Mouse (Mus musculus): ENCODE results near the gene Nradd. TPM values are rescaled to one million over a fixed set of nuclear protein-coding genes. Genes with fewer than 3 reads are reported as not detected.

The Nradd gene
- polyA plus RNA-seq, 1 experiment from 2014 or later, result 25.1 TPM

DNA sequence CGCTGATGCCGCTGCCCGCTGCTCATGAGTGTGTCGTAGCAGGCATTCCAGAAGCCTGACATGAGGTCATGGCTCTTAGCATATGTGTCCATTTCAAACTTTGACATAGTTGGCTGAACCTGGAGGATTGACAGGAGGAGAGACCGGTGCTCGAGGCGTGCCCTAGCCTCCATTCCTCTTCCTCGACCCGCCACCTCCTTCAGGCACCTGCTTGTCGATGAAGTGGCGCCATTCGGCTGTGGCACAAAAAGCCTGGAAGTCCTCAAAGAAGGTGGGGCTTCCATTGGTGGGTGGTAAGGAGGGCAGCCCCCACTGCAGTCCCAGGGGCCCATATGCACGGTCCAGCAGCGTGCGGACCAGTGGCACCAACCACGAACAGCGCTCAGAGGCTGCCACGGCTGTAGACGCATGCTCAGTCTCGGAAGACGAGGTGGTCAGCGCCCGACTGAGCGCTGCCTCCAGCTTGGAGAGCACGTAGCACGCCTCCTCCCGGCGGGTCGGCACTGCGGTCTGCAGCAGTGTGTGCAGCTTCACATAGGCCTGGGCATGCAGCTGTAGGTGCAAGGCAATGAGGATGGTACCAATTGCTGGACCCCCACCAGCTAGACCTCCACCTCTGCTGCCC is 7.5 kb upstream of the Nradd start:
- DNase-seq (ENCODE audit: low spot score) (peak; percentile 49), ATAC-seq (replicated peaks; ENCODE audit: insufficient number of reproducible peaks, low FRiP score, low TSS enrichment, low read depth) (peak; percentile 49)
- H3K4me3 ChIP-seq (ENCODE audit: low read depth, low read length), result no peak overlapping the region
- H3K36me3 ChIP-seq (replicated peaks; ENCODE audit: control insufficient read depth, insufficient read depth, low read depth, low read length), result no peaks in the 10 kb centered on the region
- peak overlapping the region; percentile 36 for H3K4me2 ChIP-seq (ENCODE audit: low read depth, low read length)
- peaks cover 5% of the 10 kb centered on the region; the same call in 1 of the 2 replicates for H3K4me1 ChIP-seq (ENCODE audit: control insufficient read depth, insufficient read depth, low read length)
- peaks cover 6% of the 10 kb centered on the region for H3K27me3 ChIP-seq (ENCODE audit: control insufficient read depth, insufficient read depth, low read length)
- no peak overlapping the region for H3K9ac ChIP-seq (replicated peaks; ENCODE audit: low read length)
- no peak overlapping the region for H3K27ac ChIP-seq (replicated peaks; ENCODE audit: low read depth, low read length)
- H3K9me3 ChIP-seq (replicated peaks; ENCODE audit: control insufficient read depth, low read length), result no peaks in the 10 kb centered on the region
- 9% methylated on average over 30 of the region's 30 CpGs for WGBS

DNA sequence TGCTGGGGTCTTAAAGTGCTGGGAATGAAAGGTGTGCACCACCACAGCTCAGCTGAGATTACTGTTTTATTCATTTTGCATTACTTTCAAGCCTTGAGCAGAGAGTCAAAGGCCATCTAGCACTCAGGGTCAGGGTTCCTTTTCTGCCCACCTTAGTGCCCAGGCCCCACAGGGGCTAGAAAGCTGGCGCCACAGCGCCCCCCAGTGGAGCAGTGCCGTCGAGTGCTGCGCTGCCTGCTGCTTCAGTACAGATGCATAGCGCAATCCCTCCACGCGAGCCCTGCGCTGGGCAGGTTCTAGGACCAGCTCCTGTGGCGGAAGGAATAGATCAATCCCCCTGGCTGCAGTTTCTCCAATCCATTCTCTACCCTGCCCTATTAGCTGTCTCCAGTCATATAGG is 6.9 kb upstream of the Nradd start:
- Histone ChIP-seq H3K36me3 (replicated peaks; ENCODE audit: control insufficient read depth, insufficient read depth, low read depth, low read length) (no peaks in the 10 kb centered on the region), H3K4me1 (ENCODE audit: control insufficient read depth, insufficient read depth, low read length) (peaks cover 5% of the 10 kb centered on the region; the same call in 1 of the 2 replicates), H3K27ac (replicated peaks; ENCODE audit: low read depth, low read length) (no peak overlapping the region), H3K27me3 (ENCODE audit: control insufficient read depth, insufficient read depth, low read length) (peaks cover 6% of the 10 kb centered on the region), H3K9ac (replicated peaks; ENCODE audit: low read length) (no peak overlapping the region), H3K9me3 (replicated peaks; ENCODE audit: control insufficient read depth, low read length) (no peaks in the 10 kb centered on the region), H3K4me3 (ENCODE audit: low read depth, low read length) (no peak overlapping the region), H3K4me2 (ENCODE audit: low read depth, low read length) (peak overlapping the region; percentile 36)
- 10% methylated on average over 10 of the region's 10 CpGs for WGBS
- peak; percentile 80 for DNase-seq (ENCODE audit: low spot score)
- ATAC-seq (replicated peaks; ENCODE audit: insufficient number of reproducible peaks, low FRiP score, low TSS enrichment, low read depth), result no peak

DNA sequence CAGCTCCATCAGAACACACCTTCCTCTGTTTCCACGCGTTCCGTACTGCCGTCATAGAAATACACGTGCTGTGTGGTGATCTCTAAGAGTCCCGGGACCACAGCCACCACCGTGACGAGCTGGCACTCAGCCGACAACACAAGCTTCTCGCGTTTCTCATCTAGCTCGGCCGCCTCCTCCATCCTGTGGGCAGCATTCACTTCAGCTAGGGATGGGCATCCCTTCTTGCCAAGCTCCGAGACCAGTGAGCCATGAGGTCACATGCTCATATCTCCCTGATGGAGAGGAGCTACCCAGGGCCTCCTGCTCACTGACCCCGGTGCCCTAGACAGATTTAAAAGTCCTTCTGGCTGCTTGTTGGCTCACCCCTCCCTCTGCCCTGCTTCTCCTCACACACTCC is 5.9 kb upstream of the Nradd start:
- ATAC-seq (replicated peaks; ENCODE audit: insufficient number of reproducible peaks, low FRiP score, low TSS enrichment, low read depth) (no peak), DNase-seq (ENCODE audit: low spot score) (no peak)
- Histone ChIP-seq H3K9ac (replicated peaks; ENCODE audit: low read length) (no peak overlapping the region), H3K4me1 (ENCODE audit: control insufficient read depth, insufficient read depth, low read length) (peaks cover 5% of the 10 kb centered on the region; the same call in 1 of the 2 replicates), H3K27me3 (ENCODE audit: control insufficient read depth, insufficient read depth, low read length) (peaks cover 6% of the 10 kb centered on the region), H3K4me3 (ENCODE audit: low read depth, low read length) (no peak overlapping the region), H3K27ac (replicated peaks; ENCODE audit: low read depth, low read length) (no peak overlapping the region), H3K4me2 (ENCODE audit: low read depth, low read length) (no peak overlapping the region), H3K36me3 (replicated peaks; ENCODE audit: control insufficient read depth, insufficient read depth, low read depth, low read length) (no peaks in the 10 kb centered on the region), H3K9me3 (replicated peaks; ENCODE audit: control insufficient read depth, low read length) (no peaks in the 10 kb centered on the region)
- 87% methylated on average over 15 of the region's 15 CpGs for WGBS

DNA sequence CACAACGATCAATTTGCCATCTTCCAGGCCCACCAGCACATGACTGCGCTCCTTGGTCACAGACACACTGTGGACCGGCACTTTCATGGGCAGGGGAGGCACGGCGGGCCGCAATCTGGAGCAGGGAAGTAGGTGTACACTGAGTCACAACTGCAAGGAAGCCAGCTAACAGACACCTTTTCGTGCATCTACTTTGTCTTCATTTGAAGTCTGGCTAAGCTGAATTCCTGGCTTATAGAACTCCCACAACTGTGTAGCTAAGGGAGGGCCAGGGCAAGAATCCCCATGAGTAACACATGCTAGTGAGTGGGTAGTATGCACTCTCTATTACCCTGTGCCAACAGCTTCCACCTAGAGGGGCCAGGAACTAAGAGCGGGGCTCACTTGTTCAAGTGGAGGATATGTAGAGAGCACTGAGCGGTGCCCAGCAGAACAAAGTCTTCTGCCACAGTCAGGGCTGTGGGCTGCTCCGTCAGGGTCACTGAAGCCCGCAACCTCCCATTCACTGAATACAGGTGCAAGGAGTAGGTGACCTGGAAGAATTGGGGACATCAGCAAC is 1.2 kb upstream of the Nradd start:
- H3K27ac ChIP-seq (replicated peaks; ENCODE audit: low read depth, low read length), result peak overlapping the region; percentile 56; the same call in 1 of the 2 replicates
- peak overlapping the region; percentile 44 for H3K4me3 ChIP-seq (ENCODE audit: low read depth, low read length)
- H3K4me2 ChIP-seq (ENCODE audit: low read depth, low read length), result peak overlapping the region; percentile 87
- ATAC-seq (replicated peaks; ENCODE audit: insufficient number of reproducible peaks, low FRiP score, low TSS enrichment, low read depth) (no peak; the same call in 1 of the 2 replicates), DNase-seq (ENCODE audit: low spot score) (no peak)
- no peaks in the 10 kb centered on the region; the same call in 1 of the 2 replicates for H3K36me3 ChIP-seq (replicated peaks; ENCODE audit: control insufficient read depth, insufficient read depth, low read depth, low read length)
- H3K27me3 ChIP-seq (ENCODE audit: control insufficient read depth, insufficient read depth, low read length), result no peaks in the 10 kb centered on the region; the same call in 1 of the 2 replicates
- H3K9me3 ChIP-seq (replicated peaks; ENCODE audit: control insufficient read depth, low read length), result no peaks in the 10 kb centered on the region
- H3K9ac ChIP-seq (replicated peaks; ENCODE audit: low read length), result peak overlapping the region; percentile 67
- 69% methylated on average over 11 of the region's 11 CpGs for WGBS
- 0 out of 2 replicates have a peak, but pooled peaks cover 2% of the 10 kb centered on the region for H3K4me1 ChIP-seq (ENCODE audit: control insufficient read depth, insufficient read depth, low read length)

DNA sequence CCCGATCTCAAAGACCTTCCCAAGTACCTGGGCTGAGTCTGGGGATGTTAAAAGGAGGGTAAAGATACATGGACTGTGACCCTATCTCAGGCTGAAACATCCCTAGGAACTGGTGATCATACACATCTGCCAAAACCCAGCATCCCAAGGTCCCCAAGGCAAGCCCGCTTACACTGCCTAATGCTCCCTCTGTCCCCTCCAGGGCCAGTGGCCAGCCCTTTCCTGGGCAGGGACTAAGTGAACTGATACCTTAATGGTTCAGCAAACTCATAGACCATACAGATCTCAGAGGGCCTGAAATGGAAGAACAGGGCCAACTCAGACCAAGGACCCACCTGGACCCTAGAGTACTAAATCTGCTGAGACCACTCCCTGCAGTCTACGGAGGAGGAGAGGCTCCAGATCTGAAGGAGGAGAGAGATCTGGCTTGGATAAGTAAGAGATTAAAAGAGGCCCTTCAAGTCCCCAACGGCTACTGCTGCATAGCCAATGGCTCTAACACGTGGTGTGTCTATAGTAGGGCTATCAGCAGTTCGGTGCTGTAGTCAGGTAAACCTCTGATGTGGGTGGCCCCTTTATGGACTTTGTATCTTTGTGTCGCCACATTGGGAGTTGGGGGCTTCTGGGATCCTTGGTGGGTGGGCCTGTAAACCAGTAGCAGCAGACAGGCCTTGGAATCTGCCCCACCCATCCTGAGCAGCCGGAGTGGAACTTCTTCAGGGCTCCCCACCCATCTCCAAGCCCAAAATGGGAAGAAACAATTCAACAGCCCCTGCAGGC is 646 bp downstream of the Nradd start:
- ATAC-seq (replicated peaks; ENCODE audit: insufficient number of reproducible peaks, low FRiP score, low TSS enrichment, low read depth) (no peak), DNase-seq (ENCODE audit: low spot score) (peak; percentile 8)
- Histone ChIP-seq H3K9me3 (replicated peaks; ENCODE audit: control insufficient read depth, low read length) (no peaks in the 10 kb centered on the region), H3K27ac (replicated peaks; ENCODE audit: low read depth, low read length) (peak overlapping the region; percentile 66), H3K4me1 (ENCODE audit: control insufficient read depth, insufficient read depth, low read length) (0 out of 2 replicates have a peak, but pooled peaks cover 2% of the 10 kb centered on the region), H3K36me3 (replicated peaks; ENCODE audit: control insufficient read depth, insufficient read depth, low read depth, low read length) (peaks cover 5% of the 10 kb centered on the region), H3K4me2 (ENCODE audit: low read depth, low read length) (peak overlapping the region; percentile 87), H3K9ac (replicated peaks; ENCODE audit: low read length) (peak overlapping the region; percentile 73), H3K4me3 (ENCODE audit: low read depth, low read length) (peak overlapping the region; percentile 44), H3K27me3 (ENCODE audit: control insufficient read depth, insufficient read depth, low read length) (no peaks in the 10 kb centered on the region)
- 48% methylated on average over 8 of the region's 8 CpGs for WGBS

DNA sequence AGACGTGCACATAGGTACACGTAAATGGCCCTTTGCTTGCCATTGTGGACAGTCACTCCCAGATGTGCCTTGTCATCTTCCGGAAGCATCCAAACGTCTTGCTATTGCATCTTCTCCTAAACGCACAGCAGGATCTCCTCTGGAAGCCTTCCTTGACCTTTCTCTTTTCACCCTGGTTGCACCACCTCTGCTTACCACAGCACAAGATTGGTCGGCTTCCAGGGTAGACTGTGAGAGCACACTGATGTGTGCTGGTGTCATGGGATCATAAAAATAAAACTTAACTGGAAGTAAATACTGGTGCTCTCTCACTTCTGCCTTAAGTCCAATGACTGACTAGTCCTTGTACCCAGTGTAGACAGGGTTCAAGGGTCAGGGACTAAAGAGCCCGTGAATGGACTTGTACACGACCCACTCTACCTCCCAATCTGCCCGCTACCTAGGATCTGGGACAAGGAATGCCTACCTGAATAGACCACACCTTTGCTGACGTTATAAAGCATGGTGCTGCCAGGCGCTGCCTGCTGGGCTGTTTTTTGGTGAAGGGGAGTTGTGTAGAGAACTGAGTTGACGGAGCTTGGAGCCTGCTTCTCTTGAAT is 1.5 kb downstream of the Nradd start:
- Histone ChIP-seq H3K9me3 (replicated peaks; ENCODE audit: control insufficient read depth, low read length) (no peaks in the 10 kb centered on the region), H3K9ac (replicated peaks; ENCODE audit: low read length) (no peak overlapping the region), H3K27ac (replicated peaks; ENCODE audit: low read depth, low read length) (no peak overlapping the region), H3K4me1 (ENCODE audit: control insufficient read depth, insufficient read depth, low read length) (0 out of 2 replicates have a peak, but pooled peaks cover 2% of the 10 kb centered on the region), H3K27me3 (ENCODE audit: control insufficient read depth, insufficient read depth, low read length) (no peaks in the 10 kb centered on the region), H3K4me2 (ENCODE audit: low read depth, low read length) (no peak overlapping the region), H3K36me3 (replicated peaks; ENCODE audit: control insufficient read depth, insufficient read depth, low read depth, low read length) (peaks cover 5% of the 10 kb centered on the region), H3K4me3 (ENCODE audit: low read depth, low read length) (no peak overlapping the region)
- WGBS, result 81% methylated on average over 12 of the region's 12 CpGs
- no peak for ATAC-seq (replicated peaks; ENCODE audit: insufficient number of reproducible peaks, low FRiP score, low TSS enrichment, low read depth)
- no peak for DNase-seq (ENCODE audit: low spot score)

DNA sequence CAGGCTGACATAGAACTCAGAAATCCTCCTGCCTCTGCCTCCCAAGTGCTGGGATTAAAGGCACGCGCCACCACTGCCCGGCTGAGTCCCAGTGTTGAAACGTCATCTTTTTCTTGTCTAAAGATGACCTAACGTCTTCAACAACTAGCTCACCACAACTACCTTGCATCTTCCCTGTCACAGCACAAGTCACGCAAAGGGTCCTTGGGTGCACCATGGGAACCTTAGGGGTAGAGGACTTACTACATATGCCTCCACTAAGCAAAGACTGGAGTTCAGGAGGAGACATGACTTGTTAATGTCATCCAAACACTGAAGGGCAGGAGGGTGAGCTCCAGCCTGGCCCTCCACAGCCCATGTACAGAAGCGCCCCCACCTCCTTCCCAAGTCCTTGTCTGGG is 3.6 kb downstream of the Nradd start:
- Histone ChIP-seq H3K9me3 (replicated peaks; ENCODE audit: control insufficient read depth, low read length) (no peaks in the 10 kb centered on the region), H3K4me1 (ENCODE audit: control insufficient read depth, insufficient read depth, low read length) (0 out of 2 replicates have a peak, but pooled peaks cover 2% of the 10 kb centered on the region), H3K27me3 (ENCODE audit: control insufficient read depth, insufficient read depth, low read length) (no peaks in the 10 kb centered on the region), H3K4me3 (ENCODE audit: low read depth, low read length) (no peak overlapping the region), H3K4me2 (ENCODE audit: low read depth, low read length) (no peak overlapping the region), H3K27ac (replicated peaks; ENCODE audit: low read depth, low read length) (no peak overlapping the region), H3K36me3 (replicated peaks; ENCODE audit: control insufficient read depth, insufficient read depth, low read depth, low read length) (peaks cover 12% of the 10 kb centered on the region), H3K9ac (replicated peaks; ENCODE audit: low read length) (no peak overlapping the region)
- ATAC-seq (replicated peaks; ENCODE audit: insufficient number of reproducible peaks, low FRiP score, low TSS enrichment, low read depth), result no peak
- 96% methylated on average over 7 of the region's 7 CpGs for WGBS
- DNase-seq (ENCODE audit: low spot score), result no peak

All from embryonic facial prominence, embryonic 11.5 days (tissue).